ENCODE assay signal across 22 mouse cellular contexts in the genomic region with DNA sequence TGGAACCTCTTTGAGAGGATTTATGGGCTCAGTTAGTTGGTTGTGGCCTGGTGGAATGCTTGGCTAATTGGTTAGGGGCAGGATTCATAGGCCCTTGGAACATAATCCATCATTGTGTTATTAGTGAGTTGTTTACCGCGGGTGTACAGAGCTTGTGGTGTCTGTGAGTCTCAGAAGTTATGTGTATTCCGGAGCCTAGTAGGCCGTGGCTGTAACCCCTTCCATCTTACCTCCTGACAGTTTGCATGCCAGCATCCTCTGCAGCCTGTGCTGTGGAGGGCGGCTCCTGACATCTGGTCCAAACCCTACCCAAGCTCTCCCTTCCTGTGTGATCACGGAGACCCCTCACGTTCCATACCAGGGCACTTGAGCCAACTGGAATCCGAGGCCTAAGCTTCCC. TPM values are rescaled to one million over a fixed set of nuclear protein-coding genes. Genes with fewer than 3 reads are reported as not detected.
DNase-seq lines count a peak whose midpoint lies in the region; ATAC-seq lines count a peak whose summit lies in the region.
"Had no signal": no experiment of that assay in that cellular context is flagged by ENCODE, and none has a peak within 500 bp of the region (broad histone marks: within the 10 kb centered on the region; RNA-seq: fewer than 3 reads in every experiment).

No protein-coding gene starts in this region.

- H3K27ac ChIP-seq in hindbrain, embryonic 10.5 days = 0 out of 2 replicates have a peak overlapping the region, but pooled peaks have one; percentile 1
- H3K27ac ChIP-seq in hindbrain, embryonic 11.5 days (ENCODE audit: low read depth, low read length) = no peak overlapping the region
- H3K27ac ChIP-seq in hindbrain, embryonic 16.5 days (ENCODE audit: low read depth, low read length) = no peak overlapping the region
- H3K27ac ChIP-seq in neural tube, embryonic 13.5 days (replicated peaks) = 0 out of 2 replicates have a peak overlapping the region, but pooled peaks have one; percentile 24
- H3K27ac ChIP-seq: embryonic facial prominence, embryonic 15.5 days; forebrain, embryonic 15.5 days; heart, embryonic 15.5 days; liver, embryonic 15.5 days had no signal

- H3K4me1 ChIP-seq in hindbrain, embryonic 10.5 days (replicated peaks) = peaks cover 92% of the 10 kb centered on the region
- H3K4me1 ChIP-seq in hindbrain, embryonic 11.5 days (replicated peaks; ENCODE audit: control insufficient read depth, insufficient read depth, low read length) = peaks cover 12% of the 10 kb centered on the region
- H3K4me1 ChIP-seq in hindbrain, embryonic 16.5 days (ENCODE audit: control insufficient read depth, insufficient read depth, low read depth, low read length) = peaks cover 54% of the 10 kb centered on the region
- H3K4me1 ChIP-seq in neural tube, embryonic 13.5 days (replicated peaks) = peaks cover 88% of the 10 kb centered on the region

- H3K36me3 ChIP-seq in hindbrain, embryonic 10.5 days = peaks cover 16% of the 10 kb centered on the region; the same call in 1 of the 2 replicates
- H3K36me3 ChIP-seq in hindbrain, embryonic 11.5 days (ENCODE audit: control insufficient read depth, insufficient read depth, low read length) = no peaks in the 10 kb centered on the region
- H3K36me3 ChIP-seq in hindbrain, embryonic 16.5 days (ENCODE audit: control insufficient read depth, insufficient read depth, low read length) = no peaks in the 10 kb centered on the region
- peaks cover 10% of the 10 kb centered on the region; the same call in 1 of the 2 replicates for H3K36me3 ChIP-seq in neural tube, embryonic 13.5 days
- H3K36me3 ChIP-seq: embryonic facial prominence, embryonic 15.5 days; forebrain, embryonic 15.5 days; heart, embryonic 15.5 days; liver, embryonic 15.5 days had no signal

- WGBS in hindbrain, embryonic 10.5 days = 78% methylated on average over 8 of the region's 8 CpGs
- whole genome bisulfite sequencing in hindbrain, embryonic 11.5 days = 77% methylated on average over 8 of the region's 8 CpGs
- 62% methylated on average over 8 of the region's 8 CpGs for WGBS in hindbrain, embryonic 16.5 days
- WGBS in neural tube, embryonic 13.5 days = 69% methylated on average over 8 of the region's 8 CpGs

- H3K9ac ChIP-seq in hindbrain, embryonic 11.5 days (ENCODE audit: low read depth, low read length) = no peak overlapping the region
- no peak overlapping the region for H3K9ac ChIP-seq in hindbrain, embryonic 16.5 days (ENCODE audit: low read depth, low read length)
- peak overlapping the region; percentile 59 for H3K9ac ChIP-seq in neural tube, embryonic 13.5 days
- H3K9ac ChIP-seq: embryonic facial prominence, embryonic 15.5 days; heart, embryonic 15.5 days; liver, embryonic 15.5 days had no signal

- no peaks in the 10 kb centered on the region for H3K9me3 ChIP-seq in hindbrain, embryonic 10.5 days
- no peaks in the 10 kb centered on the region for H3K9me3 ChIP-seq in hindbrain, embryonic 11.5 days (ENCODE audit: control insufficient read depth, low read length)
- no peaks in the 10 kb centered on the region for H3K9me3 ChIP-seq in hindbrain, embryonic 16.5 days (ENCODE audit: control insufficient read depth, low read length)
- no peaks in the 10 kb centered on the region for H3K9me3 ChIP-seq in neural tube, embryonic 13.5 days
- H3K9me3 ChIP-seq: embryonic facial prominence, embryonic 15.5 days; forebrain, embryonic 15.5 days; heart, embryonic 15.5 days; liver, embryonic 15.5 days; megakaryocyte, embryonic 14.5 days had no signal

- H3K4me3 ChIP-seq in hindbrain, embryonic 10.5 days = peak overlapping the region; percentile 83; the same call in 1 of the 2 replicates
- no peak overlapping the region for H3K4me3 ChIP-seq in hindbrain, embryonic 11.5 days (ENCODE audit: low read depth, low read length)
- H3K4me3 ChIP-seq in hindbrain, embryonic 16.5 days (ENCODE audit: low read length) = no peak overlapping the region
- peak overlapping the region; percentile 81; the same call in 1 of the 2 replicates for H3K4me3 ChIP-seq in neural tube, embryonic 13.5 days
- H3K4me3 ChIP-seq: embryonic facial prominence, embryonic 15.5 days; heart, embryonic 15.5 days; liver, embryonic 15.5 days; megakaryocyte, embryonic 14.5 days had no signal

- no peak for ATAC-seq in hindbrain, embryonic 11.5 days (ENCODE audit: low FRiP score)
- ATAC-seq in hindbrain, embryonic 16.5 days = no peak
- ATAC-seq in neural tube, embryonic 13.5 days (ENCODE audit: low read depth) = no peak
- no peak for ATAC-seq in activated CD4-positive, CD25-positive, alpha-beta regulatory T cell, adult 4 months
- ATAC-seq: forebrain, embryonic 15.5 days had no signal

- H3K4me2 ChIP-seq in hindbrain, embryonic 11.5 days (replicated peaks; ENCODE audit: low read depth, low read length) = no peak overlapping the region
- peak overlapping the region; percentile 70 for H3K4me2 ChIP-seq in hindbrain, embryonic 16.5 days (ENCODE audit: low read length)
- H3K4me2 ChIP-seq in neural tube, embryonic 13.5 days = peak overlapping the region; percentile 78
- H3K4me2 ChIP-seq: embryonic facial prominence, embryonic 15.5 days; heart, embryonic 15.5 days; liver, embryonic 15.5 days had no signal

- peaks cover 55% of the 10 kb centered on the region for H3K27me3 ChIP-seq in hindbrain, embryonic 10.5 days (ENCODE audit: insufficient read depth, poor library complexity, severe bottlenecking)
- peaks cover 3% of the 10 kb centered on the region; the same call in 1 of the 2 replicates for H3K27me3 ChIP-seq in hindbrain, embryonic 11.5 days (ENCODE audit: control insufficient read depth, insufficient read depth, low read length)
- no peaks in the 10 kb centered on the region for H3K27me3 ChIP-seq in hindbrain, embryonic 16.5 days (replicated peaks; ENCODE audit: control insufficient read depth, insufficient read depth, low read length)
- peaks cover 8% of the 10 kb centered on the region; the same call in 1 of the 2 replicates for H3K27me3 ChIP-seq in neural tube, embryonic 13.5 days

- DNase-seq in cerebellum, adult 8-10 months = peak; percentile 13
- no peak for DNase-seq in cerebellum, adult 11-12 months
- no peak for DNase-seq in hindbrain, embryonic 10.5 days (ENCODE audit: low spot score)
- DNase-seq in hindbrain, embryonic 11.5 days (ENCODE audit: low spot score) = no peak
- DNase-seq in adrenal gland, postnatal 10 days = no peak
- DNase-seq: cerebellum, adult 11 months; embryo, embryonic 11 days; kidney, adult 18-20 months; kidney, postnatal 25 days; layer of hippocampus, adult 9-11 months; lung, postnatal 14 days; right cerebral cortex, postnatal 25 days; thymus, postnatal 36 days had no signal

RNA-seq across cellular contexts. Expression of gene Rab6b, which starts 2.7 kb away (rescaled TPM):
- 17.0 and 29.0 TPM in 2 replicates for polyA plus RNA-seq in hindbrain, embryonic 10.5 days (2016; fragmentation: Nextera tagmentation; extraction: Ambion mirVana)
- 24.1 and 24.2 TPM in 2 replicates for polyA plus RNA-seq in hindbrain, embryonic 11.5 days (2014; fragmentation: Nextera tagmentation; extraction: Ambion mirVana)
- polyA plus RNA-seq in hindbrain, embryonic 16.5 days (2015; fragmentation: Nextera tagmentation; extraction: Ambion mirVana) = 137 and 140 TPM in 2 replicates
- polyA plus RNA-seq in neural tube, embryonic 13.5 days (2015; fragmentation: Nextera tagmentation; extraction: Ambion mirVana) = 82.5 and 86.2 TPM in 2 replicates
- 1 to 10 TPM in 1 of 2 experiments, under 1 TPM in 1; 0.09 to 4.9 TPM for polyA plus RNA-seq in activated CD4-positive, CD25-positive, alpha-beta regulatory T cell, adult 4 months (2017; shearing (Covaris generic))
- total RNA-seq in adrenal gland, postnatal 10 days (2021) = 10 to 100 TPM in 1 of 2 experiments, 1 to 10 TPM in 1; 7.0 to 14.7 TPM
- total RNA-seq: MEL had no signal

Comparison
In these comparisons a context has a peak if more than half of its experiments do, and no peak if none do; other contexts are left out.
1. H3K27ac ChIP-seq: peak in hindbrain, embryonic 10.5 days (single experiment) and neural tube, embryonic 13.5 days (single experiment); none in hindbrain, embryonic 11.5 days (single experiment) and hindbrain, embryonic 16.5 days (single experiment).
2. H3K4me3 ChIP-seq: peak in hindbrain, embryonic 10.5 days (single experiment) and neural tube, embryonic 13.5 days (single experiment); none in hindbrain, embryonic 11.5 days (single experiment) and hindbrain, embryonic 16.5 days (single experiment).